Mouse (Mus musculus) midbrain, embryonic 11.5 days (tissue): ENCODE results near the gene H2afy. TPM values are rescaled to one million over a fixed set of nuclear protein-coding genes. Genes with fewer than 3 reads are reported as not detected.

ENCODE experiments used
- ATAC-seq: fragments of 200-750 bp; cut with Nextera tagmentation; 2 replicates; pipeline ENCODE4 v1.8.0; 2017; ENCODE audit warnings: moderate TSS enrichment, moderate library complexity; ENCODE audit not compliant: low FRiP score
- DNase-seq: peaks from one replicate; pipeline ENCODE4 v3.0.0; 2015; ENCODE audit warnings: low spot score; ENCODE audit errors: missing footprints
- H3K27ac ChIP-seq: fragments of 300-500 bp; sonication (generic); 2 replicates; pipeline ENCODE4 v1.5.1; 2014; ENCODE audit warnings: low read depth, low read length
- H3K27me3 ChIP-seq: fragments of 300-500 bp; sonication (generic); 2 replicates; pipeline ENCODE4 v1.6.1; 2014; ENCODE audit warnings: mild to moderate bottlenecking, low read length, moderate library complexity, mixed read lengths; ENCODE audit not compliant: control insufficient read depth, insufficient read depth
- H3K36me3 ChIP-seq: fragments of 300-500 bp; sonication (generic); 2 replicates; pipeline ENCODE4 v1.6.1; 2014; ENCODE audit warnings: mild to moderate bottlenecking, low read length, moderate library complexity, mixed read lengths; ENCODE audit not compliant: control insufficient read depth, insufficient read depth
- H3K4me1 ChIP-seq: fragments of 300-500 bp; sonication (generic); 2 replicates; pipeline ENCODE4 v1.6.1; 2014; ENCODE audit warnings: low read length; ENCODE audit not compliant: control insufficient read depth, insufficient read depth
- H3K4me2 ChIP-seq: fragments of 300-500 bp; sonication (generic); 2 replicates; pipeline ENCODE4 v1.6.1; 2014; ENCODE audit warnings: mild to moderate bottlenecking, moderate library complexity
- H3K4me3 ChIP-seq: fragments of 300-500 bp; sonication (generic); 2 replicates; pipeline ENCODE4 v1.5.1; 2014; ENCODE audit warnings: low read depth, low read length
- H3K9ac ChIP-seq: fragments of 300-500 bp; sonication (generic); 2 replicates; pipeline ENCODE4 v1.6.1; 2014; ENCODE audit warnings: low read length
- H3K9me3 ChIP-seq: fragments of 300-500 bp; sonication (generic); 2 replicates; pipeline ENCODE4 v1.6.1; 2016; ENCODE audit warnings: low read length; ENCODE audit not compliant: control insufficient read depth
- WGBS: fragments of 180-500 bp; shearing (Covaris S2); extraction: QIAGEN DNeasy Blood & Tissue Kit; methylation state at CpG from one replicate; pipeline ENCODE4 v1.1.7; 2014; 5-methylcytosine and 5-hydroxymethylcytosine counted together
- polyA plus RNA-seq: library from polyadenylated mRNA; unstranded; fragments of >200 nt; fragmentation: Nextera tagmentation; extraction: Ambion mirVana; gene quantifications from 2 replicates; pipeline ENCODE4 v1.2.1, GENCODE M21; 2014

The H2afy gene
- polyA plus RNA-seq, 1 experiment from 2014 or later, result 693 TPM

GRCm38 (mm10) chr13:56123075-56123474, 13.1 kb downstream of the H2afy start:
- Histone ChIP-seq H3K4me1 (no peaks in the 10 kb centered on the region), H3K9me3 (no peaks in the 10 kb centered on the region; the same call in 1 of the 2 replicates), H3K27me3 (no peaks in the 10 kb centered on the region), H3K36me3 (peaks cover 37% of the 10 kb centered on the region), H3K4me2 (no peak overlapping the region), H3K4me3 (no peak overlapping the region), H3K27ac (no peak overlapping the region), H3K9ac (no peak overlapping the region)
- DNase-seq, result no peak
- WGBS, result 92% methylated on average over 5 of the region's 5 CpGs
- ATAC-seq, result no peak

- no peak overlapping the region for H3K27ac ChIP-seq
- no peaks in the 10 kb centered on the region for H3K4me1 ChIP-seq
- WGBS, result 91% methylated on average over 9 of the region's 9 CpGs
- H3K4me3 ChIP-seq, result no peak overlapping the region
- H3K36me3 ChIP-seq, result peaks cover 11% of the 10 kb centered on the region; the same call in 1 of the 2 replicates
- ATAC-seq (no peak), DNase-seq (no peak)
- H3K27me3 ChIP-seq, result no peaks in the 10 kb centered on the region
- H3K4me2 ChIP-seq, result no peak overlapping the region
- H3K9ac ChIP-seq, result no peak overlapping the region
- no peaks in the 10 kb centered on the region for H3K9me3 ChIP-seq
These were observed 18.0 kb downstream of the H2afy start for GRCm38 (mm10) chr13:56117991-56118765.

GRCm38 (mm10) chr13:56115906-56116305, 20.3 kb downstream of the H2afy start:
- Histone ChIP-seq H3K27me3 (no peaks in the 10 kb centered on the region), H3K36me3 (peaks cover 14% of the 10 kb centered on the region; the same call in 1 of the 2 replicates), H3K4me1 (no peaks in the 10 kb centered on the region), H3K4me2 (no peak overlapping the region), H3K4me3 (no peak overlapping the region), H3K9ac (no peak overlapping the region), H3K27ac (no peak overlapping the region), H3K9me3 (no peaks in the 10 kb centered on the region)
- WGBS, result 84% methylated on average over 3 of the region's 3 CpGs
- DNase-seq, result no peak
- no peak for ATAC-seq

DNA sequence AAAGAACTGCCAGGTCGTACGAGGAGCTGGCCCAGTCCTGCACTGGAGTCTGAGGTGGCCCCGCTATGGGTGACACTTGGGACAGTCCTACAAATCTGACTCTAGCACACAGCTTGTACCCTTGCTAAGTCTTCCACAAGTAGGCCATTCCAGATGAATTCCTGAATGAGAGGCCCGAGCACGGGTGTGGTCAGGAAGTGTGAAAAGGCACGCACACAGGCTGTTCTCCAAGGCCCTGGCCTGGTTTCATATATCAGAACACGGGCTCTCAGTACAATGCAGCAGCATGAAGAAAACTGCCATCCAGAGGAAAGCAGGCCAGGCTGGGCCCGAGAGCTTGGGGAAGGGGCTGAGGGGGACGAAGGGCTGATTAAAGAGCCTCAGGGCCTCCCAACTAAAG, 20.8 kb downstream of the H2afy start:
- Histone ChIP-seq H3K4me1 (no peaks in the 10 kb centered on the region), H3K36me3 (peaks cover 16% of the 10 kb centered on the region; the same call in 1 of the 2 replicates), H3K27ac (no peak overlapping the region), H3K27me3 (no peaks in the 10 kb centered on the region), H3K4me2 (no peak overlapping the region), H3K4me3 (no peak overlapping the region), H3K9ac (no peak overlapping the region), H3K9me3 (no peaks in the 10 kb centered on the region)
- 79% methylated on average over 9 of the region's 9 CpGs for WGBS
- no peak for DNase-seq
- no peak for ATAC-seq

DNA sequence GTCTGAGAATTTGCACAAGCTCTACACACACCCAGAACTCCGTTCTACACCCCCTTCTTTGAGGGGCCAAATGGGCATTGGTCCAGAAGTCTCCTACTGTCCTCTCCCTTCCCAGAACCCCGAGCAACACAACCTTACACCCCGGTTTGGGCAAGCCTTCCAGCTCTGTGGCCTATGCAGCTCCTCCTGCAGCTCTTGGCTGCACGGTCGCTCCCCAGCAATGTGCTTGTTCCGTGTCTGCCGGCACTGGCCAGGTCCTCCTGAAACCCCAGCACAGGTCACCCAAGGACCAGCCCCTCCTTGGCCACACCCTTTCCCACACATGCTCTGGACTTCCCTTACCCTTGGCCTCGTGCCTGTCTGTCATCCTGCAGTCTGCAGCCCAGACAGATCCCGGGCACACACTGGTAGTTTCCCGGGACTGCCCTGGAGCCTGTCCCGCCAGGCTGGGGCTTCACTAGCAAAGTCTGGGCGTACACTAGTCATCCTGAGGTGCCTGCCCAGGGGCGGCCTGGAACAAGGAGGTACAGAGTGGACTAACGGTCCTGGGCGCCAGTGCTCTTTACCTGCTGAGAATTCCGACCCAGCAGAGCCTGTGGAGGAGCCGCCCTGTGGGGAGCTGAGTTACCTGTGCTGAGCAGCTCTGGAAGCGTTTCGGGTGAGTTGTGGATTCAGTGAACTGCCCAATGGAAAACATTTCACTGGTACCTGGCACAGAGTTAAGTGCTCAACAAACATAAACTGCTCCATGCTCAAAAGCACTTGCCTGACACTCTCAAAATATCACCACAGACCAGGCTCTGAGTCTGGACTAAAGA, 22.5 kb downstream of the H2afy start:
- no peak overlapping the region for H3K9ac ChIP-seq
- no peaks in the 10 kb centered on the region for H3K4me1 ChIP-seq
- DNase-seq (no peak), ATAC-seq (no peak)
- H3K27ac ChIP-seq, result no peak overlapping the region
- no peaks in the 10 kb centered on the region for H3K27me3 ChIP-seq
- no peak overlapping the region for H3K4me2 ChIP-seq
- H3K4me3 ChIP-seq, result no peak overlapping the region
- H3K36me3 ChIP-seq, result peaks cover 10% of the 10 kb centered on the region; the same call in 1 of the 2 replicates
- WGBS, result 76% methylated on average over 19 of the region's 19 CpGs
- H3K9me3 ChIP-seq, result no peaks in the 10 kb centered on the region

DNA sequence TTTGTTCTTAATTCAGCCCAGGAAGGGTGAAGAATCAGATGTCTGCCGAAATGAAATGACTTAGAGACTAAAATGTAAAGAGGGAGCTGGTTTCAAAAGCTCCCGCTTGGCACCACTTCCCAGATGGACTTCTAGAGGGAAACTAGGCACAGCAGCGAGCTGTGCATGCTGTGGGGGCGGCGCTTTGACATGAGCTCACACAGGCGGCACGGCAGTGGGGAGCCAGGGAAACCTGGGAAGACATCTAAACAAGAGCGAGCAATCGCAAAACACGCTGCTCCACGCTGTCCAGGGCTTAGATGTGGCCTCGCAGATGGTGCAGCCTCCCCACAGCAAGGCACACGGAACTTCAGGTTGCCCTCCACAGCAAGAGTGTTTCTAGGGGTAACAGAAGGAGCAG, 23.2 kb downstream of the H2afy start:
- Histone ChIP-seq H3K9ac (no peak overlapping the region), H3K4me3 (no peak overlapping the region), H3K9me3 (no peaks in the 10 kb centered on the region), H3K27me3 (no peaks in the 10 kb centered on the region), H3K4me1 (no peaks in the 10 kb centered on the region), H3K36me3 (peaks cover 12% of the 10 kb centered on the region; the same call in 1 of the 2 replicates), H3K4me2 (no peak overlapping the region), H3K27ac (no peak overlapping the region)
- no peak for ATAC-seq
- 55% methylated on average over 13 of the region's 13 CpGs for WGBS
- no peak for DNase-seq

DNA sequence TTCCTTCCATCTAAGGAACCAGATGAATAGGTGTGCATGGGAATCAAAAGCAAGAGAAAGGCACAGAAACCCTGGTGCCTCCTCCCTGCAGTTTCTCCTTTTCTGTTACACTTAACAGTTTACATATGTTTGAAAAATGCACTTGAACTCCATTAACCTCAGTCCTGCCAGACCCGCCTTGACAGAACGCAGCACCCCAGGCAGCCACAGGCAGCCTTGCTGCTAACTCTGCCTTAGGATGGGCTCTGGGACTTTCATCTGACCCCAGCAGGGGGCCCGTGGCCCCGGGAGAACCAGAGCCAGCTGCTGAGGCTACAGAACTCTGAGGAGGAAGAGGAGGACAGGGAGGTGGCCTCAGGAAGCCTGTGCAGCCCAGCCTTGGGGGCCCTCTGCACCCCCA, 23.7 kb downstream of the H2afy start:
- H3K4me3 ChIP-seq, result no peak overlapping the region
- peaks cover 15% of the 10 kb centered on the region; the same call in 1 of the 2 replicates for H3K36me3 ChIP-seq
- no peak overlapping the region for H3K4me2 ChIP-seq
- no peaks in the 10 kb centered on the region for H3K27me3 ChIP-seq
- no peaks in the 10 kb centered on the region for H3K4me1 ChIP-seq
- DNase-seq, result no peak
- ATAC-seq, result no peak
- 45% methylated on average over 4 of the region's 4 CpGs for WGBS
- H3K9ac ChIP-seq, result no peak overlapping the region
- H3K27ac ChIP-seq, result no peak overlapping the region
- H3K9me3 ChIP-seq, result no peaks in the 10 kb centered on the region

DNA sequence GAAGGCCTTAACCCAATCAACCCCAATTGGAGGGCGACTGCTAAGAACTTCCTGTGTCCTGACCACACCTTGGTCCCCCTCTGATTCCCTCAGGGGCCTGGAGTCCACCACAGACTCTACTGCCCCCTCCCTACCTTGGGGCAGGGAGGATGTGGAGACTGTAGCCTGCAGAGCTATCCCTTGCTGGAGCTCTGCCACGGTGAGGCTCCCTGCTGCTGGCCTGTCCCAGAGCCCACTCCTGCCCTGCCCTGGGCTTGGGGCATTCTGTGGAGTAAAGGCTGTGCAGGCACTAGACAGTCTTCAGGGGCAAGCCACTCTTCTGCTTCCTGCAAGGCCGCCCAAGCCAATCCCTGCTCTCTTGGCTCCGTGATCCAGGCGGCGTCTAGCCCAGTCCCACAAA, 24.6 kb downstream of the H2afy start:
- no peak for DNase-seq
- H3K4me1 ChIP-seq, result no peaks in the 10 kb centered on the region
- 83% methylated on average over 6 of the region's 6 CpGs for WGBS
- no peak overlapping the region for H3K9ac ChIP-seq
- no peak overlapping the region for H3K4me3 ChIP-seq
- no peak overlapping the region for H3K27ac ChIP-seq
- H3K9me3 ChIP-seq, result no peaks in the 10 kb centered on the region
- no peak overlapping the region for H3K4me2 ChIP-seq
- H3K27me3 ChIP-seq, result no peaks in the 10 kb centered on the region
- H3K36me3 ChIP-seq, result peaks cover 15% of the 10 kb centered on the region; the same call in 1 of the 2 replicates
- ATAC-seq, result no peak
